Mouse (Mus musculus) spleen, adult 2 months (tissue): ENCODE results near the gene Depdc5. TPM values are rescaled to one million over a fixed set of nuclear protein-coding genes. Genes with fewer than 3 reads are reported as not detected.
A peak's percentile ranks its signal among the peaks of the same experiment; 100 is the strongest.

ENCODE experiments used
- DNase-seq, 2 experiments: peaks; one replicate each; pipeline versions ENCODE4 v3.0.0 to v3.0.0-alpha.2; 2012 to 2021; ENCODE audit warnings: low spot score in 2 of 2, low read depth in 1 of 2
- H3K27ac ChIP-seq: fragments of 200-500 bp; 2 replicates; pipeline ENCODE4 v1.5.1; 2012; ENCODE audit warnings: low read length, inconsistent platforms; ENCODE audit not compliant: insufficient read depth
- H3K27me3 ChIP-seq: fragments of 200-500 bp; 2 replicates; pipeline ENCODE4 v1.6.1; 2012; ENCODE audit warnings: mild to moderate bottlenecking, moderate library complexity, low read length, inconsistent platforms; ENCODE audit not compliant: control insufficient read depth, insufficient read depth
- H3K36me3 ChIP-seq: fragments of 200-500 bp; 2 replicates; pipeline ENCODE4 v1.6.1; 2012; ENCODE audit warnings: mild to moderate bottlenecking, low read length, inconsistent platforms; ENCODE audit not compliant: control insufficient read depth, insufficient read depth
- H3K4me1 ChIP-seq: fragments of 200-500 bp; 2 replicates; pipeline ENCODE4 v1.6.1; 2011; ENCODE audit warnings: inconsistent platforms; ENCODE audit not compliant: control insufficient read depth, insufficient read depth, insufficient read length
- H3K4me3 ChIP-seq: fragments of 200-500 bp; 2 replicates; pipeline ENCODE4 v1.5.1; 2011; ENCODE audit warnings: mild to moderate bottlenecking, inconsistent platforms; ENCODE audit not compliant: insufficient read depth, insufficient read length; ENCODE audit errors: extremely low read depth
- CTCF ChIP-seq: fragments of 200-500 bp; IDR thresholded peaks from 2 replicates; pipeline ENCODE4 v1.5.1; 2011; ENCODE audit warnings: mild to moderate bottlenecking, inconsistent platforms; ENCODE audit not compliant: insufficient read depth, insufficient read length, insufficient replicate concordance; ENCODE audit errors: extremely low read depth
- POLR2A ChIP-seq: fragments of 200-500 bp; IDR thresholded peaks from 2 replicates; pipeline ENCODE4 v1.6.1; 2011; ENCODE audit warnings: low read depth, low read length, inconsistent platforms
- WGBS: fragments of 180-500 bp; shearing (Covaris S2); methylation state at CpG from one replicate; pipeline ENCODE4 v1.1.7; 2018; 5-methylcytosine and 5-hydroxymethylcytosine counted together
- polyA plus RNA-seq: library from polyadenylated mRNA; depleted of rRNA; stranded (reverse); fragments of >200 nt; gene quantifications from 2 replicates; pipeline ENCODE4 v1.2.3, GENCODE M21; 2012

Gene Depdc5
- polyA plus RNA-seq, 1 experiment, result 12.4 TPM

- Histone ChIP-seq H3K4me1 (no peaks in the 10 kb centered on the region; the same call in 1 of the 2 replicates), H3K27me3 (no peaks in the 10 kb centered on the region), H3K36me3 (peaks cover 19% of the 10 kb centered on the region), H3K27ac (peak overlapping the region; percentile 23; the same call in 1 of the 2 replicates), H3K4me3 (no peak overlapping the region)
- TF ChIP-seq CTCF, result no peak
- no peak for DNase-seq
- WGBS, result 35% methylated on average over 3 of the region's 3 CpGs
These were observed 87.3 kb downstream of the Depdc5 start for GRCm38 (mm10) chr5:32950702-32951274.

DNA sequence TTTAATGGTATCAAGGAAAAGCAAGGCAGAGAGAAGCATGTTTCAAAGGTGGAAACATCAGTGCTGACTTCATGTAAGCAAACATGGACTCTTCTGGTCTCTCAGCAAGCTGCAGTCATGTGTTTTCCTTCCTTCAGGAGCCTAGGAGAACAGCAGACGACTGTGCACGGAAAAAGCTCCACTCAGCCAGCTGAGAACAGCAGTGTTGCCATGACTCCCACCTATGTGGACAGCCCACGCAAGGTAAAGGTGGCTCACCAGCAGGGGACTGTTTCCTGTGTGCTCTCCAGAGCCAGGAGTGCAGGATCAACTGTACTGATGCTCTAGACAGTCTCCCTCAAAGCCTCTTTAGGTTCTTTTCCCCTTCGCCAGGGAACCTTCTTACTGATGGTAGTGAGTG lies 92.2 kb downstream of the Depdc5 start:
- Histone ChIP-seq H3K27me3 (no peaks in the 10 kb centered on the region), H3K36me3 (peaks cover 17% of the 10 kb centered on the region), H3K27ac (no peak overlapping the region), H3K4me3 (no peak overlapping the region), H3K4me1 (no peaks in the 10 kb centered on the region)
- TF ChIP-seq POLR2A, result no peak
- TF ChIP-seq CTCF, result no peak
- WGBS, result 95% methylated on average over 4 of the region's 4 CpGs
- no peak for DNase-seq

GRCm38 (mm10) chr5:32961616-32962015 lies 98.1 kb downstream of the Depdc5 start:
- DNase-seq, result no peak
- TF ChIP-seq CTCF (no peak), POLR2A (no peak)
- Histone ChIP-seq H3K4me1 (no peaks in the 10 kb centered on the region), H3K36me3 (peaks cover 23% of the 10 kb centered on the region), H3K27me3 (no peaks in the 10 kb centered on the region), H3K4me3 (no peak overlapping the region), H3K27ac (no peak overlapping the region)
- WGBS, result 91% methylated on average over 3 of the region's 3 CpGs

- DNase-seq, result no peak
- 89% methylated on average over 1 of the region's 1 CpGs for WGBS
- peaks cover 21% of the 10 kb centered on the region for H3K36me3 ChIP-seq
- H3K27me3 ChIP-seq, result no peaks in the 10 kb centered on the region
- no peaks in the 10 kb centered on the region for H3K4me1 ChIP-seq
- H3K27ac ChIP-seq, result no peak overlapping the region
- no peak overlapping the region for H3K4me3 ChIP-seq
- TF ChIP-seq CTCF, result no peak
- no peak for TF ChIP-seq POLR2A
These were observed 99.1 kb downstream of the Depdc5 start for GRCm38 (mm10) chr5:32962581-32962980.

GRCm38 (mm10) chr5:32976541-32976940 lies 113.0 kb downstream of the Depdc5 start:
- WGBS, result 41% methylated on average over 4 of the region's 4 CpGs
- Histone ChIP-seq H3K36me3 (peaks cover 6% of the 10 kb centered on the region; the same call in 1 of the 2 replicates), H3K27ac (no peak overlapping the region), H3K27me3 (no peaks in the 10 kb centered on the region), H3K4me3 (no peak overlapping the region), H3K4me1 (no peaks in the 10 kb centered on the region)
- DNase-seq, result no peak
- no peak for TF ChIP-seq CTCF
- no peak for TF ChIP-seq POLR2A

DNA sequence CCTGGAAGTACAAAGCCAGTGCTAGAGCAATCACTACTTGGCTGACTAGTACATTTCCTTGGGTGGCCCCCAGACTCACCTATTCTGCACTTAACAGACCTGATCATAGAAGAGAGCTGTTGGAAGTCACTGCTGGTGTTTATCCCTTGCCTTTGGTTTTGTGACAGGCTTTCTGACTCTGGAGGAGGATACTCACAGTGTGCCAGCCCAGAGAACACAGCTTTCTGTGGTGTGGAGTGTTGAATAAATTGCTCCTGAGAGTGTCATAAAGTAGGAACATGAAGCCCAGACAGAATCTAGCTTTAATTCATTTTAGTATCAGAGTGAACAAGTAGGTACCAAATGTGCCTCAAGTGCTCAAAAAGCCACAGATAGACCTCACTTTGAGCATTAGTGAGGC lies 113.7 kb downstream of the Depdc5 start:
- no peak overlapping the region for H3K27ac ChIP-seq
- no peaks in the 10 kb centered on the region for H3K27me3 ChIP-seq
- H3K36me3 ChIP-seq, result peaks cover 9% of the 10 kb centered on the region; the same call in 1 of the 2 replicates
- TF ChIP-seq CTCF (no peak), POLR2A (no peak)
- DNase-seq, result no peak
- no peaks in the 10 kb centered on the region for H3K4me1 ChIP-seq
- H3K4me3 ChIP-seq, result no peak overlapping the region

DNA sequence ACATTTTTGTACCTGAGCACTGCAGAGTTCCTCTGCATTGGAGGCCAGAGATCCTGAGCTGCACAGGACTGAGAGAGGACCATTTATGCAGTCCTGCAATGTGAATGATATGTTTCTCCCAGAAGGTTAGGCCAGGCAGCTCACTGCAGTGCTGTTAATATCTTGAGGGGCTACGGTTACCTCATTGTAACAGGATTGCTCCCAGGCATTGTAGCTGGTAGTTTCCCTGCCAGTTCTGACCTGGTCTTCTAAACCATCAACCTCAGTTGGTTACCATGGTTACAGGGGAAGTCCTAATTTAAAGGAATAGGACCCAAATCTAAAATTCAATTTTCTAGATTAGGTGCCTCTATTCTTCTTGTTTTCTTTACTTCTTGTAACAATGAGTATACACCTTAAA lies 121.9 kb downstream of the Depdc5 start:
- H3K36me3 ChIP-seq, result peaks cover 19% of the 10 kb centered on the region
- WGBS, result 82% methylated on average over 1 of the region's 1 CpGs
- no peaks in the 10 kb centered on the region for H3K27me3 ChIP-seq

More for the DNA sequence above, 121.9 kb downstream of the Depdc5 start:
- no peak for TF ChIP-seq CTCF
- TF ChIP-seq POLR2A, result no peak
- Histone ChIP-seq H3K27ac (no peak overlapping the region), H3K4me1 (no peaks in the 10 kb centered on the region), H3K4me3 (no peak overlapping the region)
- no peak for DNase-seq
